Mouse (Mus musculus): ENCODE measurements at regions not wholly inside any gene's neighbourhood (a gene's known extent, or its start where the extent isn't known, plus 50 kb on each side); places are given as distances from the start of the nearest gene placed in this dataset.

DNA sequence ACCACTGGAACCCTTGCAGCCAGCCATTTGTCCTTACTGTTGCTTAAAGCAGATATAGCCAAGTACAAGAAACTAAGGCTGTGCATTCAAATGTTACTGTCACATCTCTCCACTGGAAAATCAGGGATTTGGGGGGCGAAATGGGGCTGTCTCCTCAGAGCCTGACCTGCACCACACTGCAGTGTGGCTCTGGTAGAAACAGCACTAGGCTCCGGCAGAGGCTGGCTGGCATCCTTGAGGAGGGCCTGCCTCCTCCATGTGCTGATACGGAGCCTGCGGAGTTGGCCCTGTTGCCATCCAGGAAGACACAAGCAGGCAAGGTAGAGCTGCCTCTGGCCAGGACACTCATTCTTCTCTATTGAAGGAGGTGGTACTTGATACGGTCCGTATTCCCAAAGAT lies 50.4 kb upstream of the Zfp637 start:
- no peaks in the 10 kb centered on the region for H3K36me3 ChIP-seq (ENCODE audit: control insufficient read depth in 1 of 2, insufficient read depth in 2 of 2, low read length in 2 of 2)

More for the DNA sequence above, 50.4 kb upstream of the Zfp637 start:
- Histone ChIP-seq H3K79me2 (ENCODE audit: control insufficient read depth, insufficient read depth, low read length, poor library complexity) (no peaks in the 10 kb centered on the region), H3K27ac (ENCODE audit: control insufficient read depth, low read depth, low read length) (no peak overlapping the region), H3K9ac (ENCODE audit: control insufficient read depth, low read depth, low read length, poor library complexity, severe bottlenecking) (no peak overlapping the region), H3K27me3 (ENCODE audit: control insufficient read depth in 1 of 2, insufficient read depth in 2 of 2, low read length in 2 of 2) (no peaks in the 10 kb centered on the region), H3K4me1 (ENCODE audit: control insufficient read depth in 1 of 2, insufficient read depth in 2 of 2, low read length in 2 of 2) (no peaks in the 10 kb centered on the region), H3K4me3 (ENCODE audit: control insufficient read depth in 1 of 2, insufficient read depth in 1 of 2, low read depth in 2 of 2, low read length in 2 of 2) (no peak overlapping the region), H3K9me3 (replicated peaks; ENCODE audit: insufficient read depth, low read length) (no peaks in the 10 kb centered on the region)
- no peak for DNase-seq (ENCODE audit: low read depth, low spot score)
- TF ChIP-seq JUND (IDR thresholded peaks at IDR 0.05; ENCODE audit: low read depth, low read length) = no peak
- TF ChIP-seq RCOR1 (IDR thresholded peaks at IDR 0.05; ENCODE audit: low read depth, low read length) = no peak
- TF ChIP-seq KAT2A (conservative IDR thresholded peaks at IDR 0.05; ENCODE audit: low read depth, low read length) = no peak
- TF ChIP-seq POLR2AphosphoS5 (IDR thresholded peaks at IDR 0.05; ENCODE audit: borderline replicate concordance, low read depth, low read length) = no peak
- no peak for TF ChIP-seq CTCF (IDR thresholded peaks at IDR 0.05 in 2 of 3, conservative IDR thresholded peaks at IDR 0.05 in 1 of 3; ENCODE audit: control insufficient read depth in 1 of 3, insufficient read depth in 1 of 3, low read depth in 2 of 3, low read length in 3 of 3, poor library complexity in 1 of 3, severe bottlenecking in 1 of 3)
- no peak for TF ChIP-seq GATA1 (IDR thresholded peaks at IDR 0.05; ENCODE audit: low read depth, low read length)
- no peak for TF ChIP-seq MAZ (IDR thresholded peaks at IDR 0.05; ENCODE audit: low read depth, low read length)
- TF ChIP-seq ELF1 (IDR thresholded peaks at IDR 0.05; ENCODE audit: low read depth, low read length) = no peak
